Mouse (Mus musculus): ENCODE data around the gene Htra3.

DNA sequence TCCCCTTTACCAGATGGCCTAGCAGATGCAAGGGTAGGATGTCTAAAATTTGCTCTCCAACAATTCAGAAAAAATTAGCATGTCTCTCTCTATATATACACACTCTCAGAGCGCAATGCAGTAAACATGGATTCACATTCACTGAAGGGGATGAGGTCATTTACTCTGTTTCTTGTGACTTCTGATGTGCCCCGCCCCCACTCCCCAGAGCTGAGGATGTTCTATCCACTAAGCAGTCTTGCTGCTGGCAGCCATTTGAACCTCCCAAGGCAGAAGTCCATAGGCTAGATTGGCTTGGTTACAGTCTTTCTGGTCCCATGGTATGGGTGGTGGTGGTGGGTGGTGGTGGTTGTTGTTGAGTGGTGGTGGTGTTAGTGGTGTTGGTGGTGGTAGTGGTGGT is 42.4 kb upstream of the Htra3 start:
- no peak for TF ChIP-seq POLR2A (IDR thresholded peaks at IDR 0.05; ENCODE audit: borderline replicate concordance, insufficient read depth, low read length)
- no peak for TF ChIP-seq CTCF (IDR thresholded peaks at IDR 0.05; ENCODE audit: borderline replicate concordance, insufficient read depth, low read depth, low read length)
